Mouse (Mus musculus): ENCODE results near the gene Upk2. TPM values are rescaled to one million over a fixed set of nuclear protein-coding genes. Genes with fewer than 3 reads are reported as not detected.

Gene Upk2
- polyA plus RNA-seq, 1 experiment from 2014 or later, result 0.14 TPM

DNA sequence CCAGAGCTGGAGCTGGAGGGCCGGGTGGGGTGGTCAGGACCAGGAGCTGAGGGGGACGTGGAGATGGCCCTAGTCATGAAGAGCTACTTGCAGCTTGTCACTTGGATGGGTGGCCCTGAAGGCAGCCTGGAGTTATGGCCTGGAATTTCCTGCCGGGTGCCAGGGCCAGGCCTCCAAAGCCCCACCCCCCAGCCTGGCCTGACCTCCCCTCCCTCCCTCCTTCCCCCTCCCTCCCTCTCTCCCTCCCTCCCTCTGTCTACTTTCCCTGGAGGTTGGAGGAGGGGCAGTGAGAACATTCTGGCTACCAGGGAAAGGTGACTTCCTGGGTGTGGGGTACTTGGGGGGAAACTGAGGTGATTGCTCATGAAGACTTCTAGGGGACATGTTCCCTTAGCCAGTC is 31.6 kb upstream of the Upk2 start:
- 13% methylated on average over 3 of the region's 3 CpGs for WGBS
- H3K9me3 ChIP-seq, result no peaks in the 10 kb centered on the region
- no peaks in the 10 kb centered on the region for H3K36me3 ChIP-seq
- DNase-seq (ENCODE audit: low spot score), result no peak
- H3K4me1 ChIP-seq (replicated peaks), result peaks cover 93% of the 10 kb centered on the region
- peak overlapping the region; percentile 96 for H3K4me3 ChIP-seq
- H3K27ac ChIP-seq, result peak overlapping the region; percentile 87; the same call in 1 of the 2 replicates
- peaks cover 6% of the 10 kb centered on the region; the same call in 1 of the 2 replicates for H3K27me3 ChIP-seq (ENCODE audit: insufficient read depth, poor library complexity, severe bottlenecking)

GRCm38 (mm10) chr9:44485516-44486161 is 30.9 kb upstream of the Upk2 start:
- 31% methylated on average over 14 of the region's 14 CpGs for WGBS
- peak overlapping the region; percentile 50 for H3K27ac ChIP-seq

GRCm38 (mm10) chr9:44485105-44485515 is 30.3 kb upstream of the Upk2 start:
- 34% methylated on average over 6 of the region's 6 CpGs for WGBS
- peak overlapping the region; percentile 50 for H3K27ac ChIP-seq
- H3K4me3 ChIP-seq, result peak overlapping the region; percentile 96
- H3K27me3 ChIP-seq (ENCODE audit: insufficient read depth, poor library complexity, severe bottlenecking), result peaks cover 12% of the 10 kb centered on the region; the same call in 1 of the 2 replicates
- peaks cover 85% of the 10 kb centered on the region for H3K4me1 ChIP-seq (replicated peaks)
- H3K36me3 ChIP-seq, result no peaks in the 10 kb centered on the region
- DNase-seq (ENCODE audit: low spot score), result no peak
- H3K9me3 ChIP-seq, result no peaks in the 10 kb centered on the region

More at GRCm38 (mm10) chr9:44485516-44486161, 30.9 kb upstream of the Upk2 start:
- Histone ChIP-seq H3K4me1 (replicated peaks) (peaks cover 86% of the 10 kb centered on the region), H3K9me3 (no peaks in the 10 kb centered on the region), H3K4me3 (peak overlapping the region; percentile 96), H3K36me3 (no peaks in the 10 kb centered on the region), H3K27me3 (ENCODE audit: insufficient read depth, poor library complexity, severe bottlenecking) (peaks cover 12% of the 10 kb centered on the region; the same call in 1 of the 2 replicates)
- no peak for DNase-seq (ENCODE audit: low spot score)

DNA sequence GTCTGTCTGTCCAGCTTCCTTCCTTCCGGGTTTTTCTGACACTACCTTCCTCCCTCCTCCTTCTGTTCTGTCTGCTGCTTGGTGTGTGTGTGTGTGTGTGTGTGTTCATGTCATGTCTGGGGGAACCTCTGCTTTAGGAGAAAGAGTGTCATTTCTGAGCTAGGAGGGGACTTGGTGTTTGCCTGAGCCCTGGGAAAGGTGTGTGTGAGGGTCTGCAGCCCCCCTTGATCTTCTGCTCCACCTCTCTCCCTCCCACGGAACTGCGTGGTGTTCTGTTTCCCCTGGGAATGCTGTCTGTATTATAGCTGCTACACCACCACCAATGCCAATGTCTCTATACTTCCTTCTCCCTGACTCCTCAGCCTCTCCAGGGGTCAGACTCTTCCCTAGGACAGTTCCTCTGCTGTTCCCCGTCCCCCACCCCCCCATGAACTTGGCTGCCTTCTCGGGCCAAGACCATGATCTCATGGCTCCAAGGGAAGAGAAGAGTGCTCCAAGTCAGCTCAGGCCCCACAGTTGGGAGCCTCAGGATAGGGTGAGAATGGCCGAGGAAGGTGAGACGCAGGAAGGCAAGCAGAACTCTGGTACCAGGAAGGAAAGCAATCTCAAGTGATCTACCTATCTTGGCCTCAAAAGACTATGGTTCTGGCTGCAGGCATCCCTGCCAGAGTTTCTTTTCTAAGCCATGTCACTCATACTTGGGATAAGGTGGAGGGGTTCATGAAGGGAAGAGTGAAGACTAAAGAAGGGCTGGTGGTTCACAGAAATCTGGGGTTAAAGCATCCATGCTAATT is 29.7 kb upstream of the Upk2 start:
- WGBS, result 45% methylated on average over 7 of the region's 7 CpGs
- Histone ChIP-seq H3K4me3 (peak overlapping the region; percentile 96), H3K27ac (peak overlapping the region; percentile 96; the same call in 1 of the 2 replicates), H3K27me3 (ENCODE audit: insufficient read depth, poor library complexity, severe bottlenecking) (peaks cover 12% of the 10 kb centered on the region; the same call in 1 of the 2 replicates), H3K9me3 (no peaks in the 10 kb centered on the region), H3K4me1 (replicated peaks) (peaks cover 85% of the 10 kb centered on the region), H3K36me3 (no peaks in the 10 kb centered on the region)
- no peak for DNase-seq (ENCODE audit: low spot score)

DNA sequence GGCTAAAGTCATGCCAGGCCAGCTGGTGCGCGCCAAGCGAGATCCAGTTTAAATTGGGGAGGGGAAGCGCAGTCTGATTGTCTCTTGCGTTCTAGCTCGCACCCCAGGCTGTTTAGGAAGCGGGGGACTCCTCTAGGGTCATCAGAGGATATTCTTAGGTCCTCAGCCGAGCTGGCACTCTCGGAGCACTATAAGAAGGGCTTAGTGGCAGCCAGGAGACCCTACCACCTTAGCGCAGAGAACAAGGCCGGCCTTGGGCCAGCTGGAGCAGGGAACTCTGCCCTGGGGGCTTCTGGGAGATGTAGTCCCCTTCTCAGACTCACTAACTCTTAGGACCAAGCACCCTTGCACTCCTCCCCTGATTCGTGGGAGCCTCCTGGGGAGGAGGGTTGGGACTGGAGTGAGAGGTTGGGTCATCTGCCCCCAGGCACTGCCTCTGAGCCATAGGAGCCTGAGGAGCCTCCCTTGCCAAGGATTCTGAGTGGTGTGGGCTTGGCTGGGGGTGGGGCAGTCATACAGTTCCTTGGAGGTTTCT is 28.8 kb upstream of the Upk2 start:
- Histone ChIP-seq H3K9me3 (no peaks in the 10 kb centered on the region), H3K4me1 (replicated peaks) (peaks cover 82% of the 10 kb centered on the region), H3K36me3 (no peaks in the 10 kb centered on the region), H3K27ac (peak overlapping the region; percentile 96), H3K27me3 (ENCODE audit: insufficient read depth, poor library complexity, severe bottlenecking) (peaks cover 12% of the 10 kb centered on the region; the same call in 1 of the 2 replicates), H3K4me3 (peak overlapping the region; percentile 96)
- under 1% methylated on average over 12 of the region's 12 CpGs for WGBS
- peak; percentile 77 for DNase-seq (ENCODE audit: low spot score)

DNA sequence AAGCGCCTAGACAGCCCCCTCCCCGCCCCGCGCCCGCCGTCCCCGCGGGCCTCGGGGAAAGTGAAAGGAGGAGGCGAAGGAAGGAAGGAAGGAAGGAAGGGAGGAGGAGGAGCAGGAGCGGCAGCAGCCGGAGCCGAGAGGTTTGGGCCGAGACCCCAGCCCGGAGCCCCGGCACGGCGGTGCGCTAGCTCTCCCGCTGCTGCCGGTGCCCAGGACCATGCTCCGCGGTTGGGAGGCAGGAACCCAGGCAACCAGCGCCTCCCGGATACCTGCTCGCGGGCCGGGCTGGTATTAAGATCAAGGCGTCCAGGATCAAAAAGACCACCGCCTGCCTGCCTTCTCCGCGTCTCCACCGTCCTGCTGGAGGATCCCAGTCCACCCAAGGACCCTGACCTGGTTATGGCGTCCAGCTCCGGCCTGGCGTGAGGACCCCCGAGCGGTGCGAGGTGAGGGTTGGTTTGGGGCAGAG is 28.3 kb upstream of the Upk2 start:
- no peaks in the 10 kb centered on the region for H3K36me3 ChIP-seq
- H3K27ac ChIP-seq, result peak overlapping the region; percentile 96
- under 1% methylated on average over 39 of the region's 39 CpGs for WGBS
- H3K4me3 ChIP-seq, result peak overlapping the region; percentile 96
- H3K4me1 ChIP-seq (replicated peaks), result peaks cover 81% of the 10 kb centered on the region
- peaks cover 12% of the 10 kb centered on the region; the same call in 1 of the 2 replicates for H3K27me3 ChIP-seq (ENCODE audit: insufficient read depth, poor library complexity, severe bottlenecking)
- no peak for DNase-seq (ENCODE audit: low spot score)
- no peaks in the 10 kb centered on the region for H3K9me3 ChIP-seq

- Histone ChIP-seq H3K4me1 (replicated peaks) (peaks cover 81% of the 10 kb centered on the region), H3K27ac (peak within 1 kb of the TSS; percentile 96)
Observed at GRCm38 (mm10) chr9:44482552-44482951, 27.8 kb upstream of the Upk2 start, which contains the start of gene Bcl9l. Bcl9l (plus strand) TSS chr9:44482825.

GRCm38 (mm10) chr9:44482112-44482511 is 27.3 kb upstream of the Upk2 start:
- Histone ChIP-seq H3K36me3 (no peaks in the 10 kb centered on the region), H3K9me3 (no peaks in the 10 kb centered on the region), H3K4me3 (peak overlapping the region; percentile 96), H3K27ac (peak overlapping the region; percentile 96), H3K4me1 (replicated peaks) (peaks cover 81% of the 10 kb centered on the region), H3K27me3 (ENCODE audit: insufficient read depth, poor library complexity, severe bottlenecking) (peaks cover 16% of the 10 kb centered on the region; the same call in 1 of the 2 replicates)
- 9% methylated on average over 3 of the region's 3 CpGs for WGBS
- no peak for DNase-seq (ENCODE audit: low spot score)

More at GRCm38 (mm10) chr9:44482552-44482951, 27.8 kb upstream of the Upk2 start, which contains the start of gene Bcl9l:
- Histone ChIP-seq H3K4me3 (peak within 1 kb of the TSS; percentile 96), H3K27me3 (ENCODE audit: insufficient read depth, poor library complexity, severe bottlenecking) (peaks cover 12% of the 10 kb centered on the region; the same call in 1 of the 2 replicates), H3K9me3 (no peaks in the 10 kb centered on the region), H3K36me3 (no peaks in the 10 kb centered on the region)
- peak; percentile 98 for DNase-seq (ENCODE audit: low spot score)
- under 1% methylated on average over 31 of the region's 31 CpGs for WGBS

DNA sequence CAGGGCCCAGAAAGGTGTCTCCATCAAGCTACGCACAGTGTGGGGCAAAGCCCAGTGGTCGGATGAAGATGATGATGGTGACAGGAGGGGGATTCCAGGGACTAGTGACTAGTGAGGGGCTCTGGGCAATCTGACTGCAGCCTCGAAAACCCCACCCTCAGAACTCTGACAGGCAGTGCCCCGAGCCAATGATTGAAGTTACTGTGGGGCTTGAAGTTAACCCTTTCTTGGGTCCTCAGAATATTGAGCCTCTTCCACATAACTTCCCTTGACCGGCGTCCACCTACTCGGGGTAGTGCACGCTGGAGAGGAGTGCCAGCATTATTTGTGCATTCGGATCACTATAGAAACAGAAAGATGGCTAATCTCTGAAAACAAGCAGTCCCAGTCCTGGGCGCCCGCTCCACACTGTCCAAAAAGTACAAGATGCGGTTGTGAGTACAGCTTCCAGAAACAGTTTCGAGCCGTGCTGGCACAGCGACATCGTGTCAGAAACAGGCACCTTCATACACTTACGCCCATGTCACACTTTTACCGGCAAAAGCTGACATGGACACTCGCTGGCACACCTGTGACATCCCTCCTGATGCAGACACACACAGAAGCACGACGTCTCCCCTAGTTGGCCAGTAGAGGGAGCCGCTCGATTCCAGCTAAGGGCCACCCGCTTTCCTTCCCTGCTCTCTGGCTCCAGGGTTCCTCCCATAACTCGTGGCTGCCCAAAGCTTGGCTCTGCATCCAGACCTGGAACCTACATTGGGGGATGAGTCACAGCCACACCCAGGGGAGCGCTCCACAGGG is 25.1 kb upstream of the Upk2 start:
- Histone ChIP-seq H3K4me1 (replicated peaks) (peaks cover 59% of the 10 kb centered on the region), H3K27me3 (ENCODE audit: insufficient read depth, poor library complexity, severe bottlenecking) (peaks cover 23% of the 10 kb centered on the region; the same call in 1 of the 2 replicates), H3K9me3 (no peaks in the 10 kb centered on the region), H3K36me3 (no peaks in the 10 kb centered on the region), H3K27ac (peak overlapping the region; percentile 96), H3K4me3 (peak overlapping the region; percentile 81)
- peak; percentile 83 for DNase-seq (ENCODE audit: low spot score)
- WGBS, result under 1% methylated on average over 26 of the region's 26 CpGs

GRCm38 (mm10) chr9:44478959-44479605 is 24.3 kb upstream of the Upk2 start:
- H3K4me1 ChIP-seq (replicated peaks), result peaks cover 51% of the 10 kb centered on the region
- peak overlapping the region; percentile 81 for H3K4me3 ChIP-seq
- DNase-seq (ENCODE audit: low spot score), result peak; percentile 96
- peaks cover 23% of the 10 kb centered on the region; the same call in 1 of the 2 replicates for H3K27me3 ChIP-seq (ENCODE audit: insufficient read depth, poor library complexity, severe bottlenecking)
- no peaks in the 10 kb centered on the region for H3K9me3 ChIP-seq
- H3K27ac ChIP-seq, result peak overlapping the region; percentile 96
- no peaks in the 10 kb centered on the region for H3K36me3 ChIP-seq
- WGBS, result under 1% methylated on average over 29 of the region's 29 CpGs

DNA sequence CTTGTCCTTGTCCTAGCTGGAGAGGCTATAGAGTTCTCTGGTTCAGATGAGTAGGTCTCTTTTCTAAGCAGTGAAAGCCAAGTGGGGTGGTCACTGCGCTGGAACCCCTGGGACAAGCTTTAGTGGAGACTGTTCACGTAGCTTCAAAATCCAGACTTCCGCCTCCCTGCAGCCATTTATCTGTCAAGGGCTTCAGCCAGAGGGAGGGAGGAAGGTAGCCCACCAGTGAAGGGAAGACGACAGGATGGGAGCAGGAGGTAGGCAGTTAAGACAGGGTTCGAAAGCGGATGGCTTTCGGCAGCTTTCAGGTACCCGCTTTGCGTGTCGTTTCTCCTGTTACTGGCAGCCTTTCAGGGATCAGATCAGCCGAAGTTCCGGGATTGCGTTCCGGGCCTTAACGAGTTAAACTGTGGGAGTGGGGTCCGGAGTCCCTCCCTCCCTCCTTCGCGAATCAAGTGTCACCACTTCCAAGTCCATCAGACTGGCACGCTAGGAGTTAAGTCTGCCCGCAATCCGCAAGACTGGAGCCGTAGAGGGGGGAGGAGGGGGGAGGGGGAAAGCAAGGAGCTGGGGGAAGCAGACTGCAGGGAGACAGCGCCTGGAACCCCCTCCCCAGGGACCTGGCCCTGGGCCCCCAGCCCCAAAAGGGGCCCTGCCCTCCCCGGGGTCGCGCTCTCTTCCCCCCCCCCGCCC is 23.6 kb upstream of the Upk2 start:
- DNase-seq (ENCODE audit: low spot score), result peak; percentile 93
- under 1% methylated on average over 23 of the region's 27 CpGs for WGBS
- Histone ChIP-seq H3K4me1 (replicated peaks) (peaks cover 44% of the 10 kb centered on the region), H3K4me3 (peak overlapping the region; percentile 81), H3K27ac (peak overlapping the region; percentile 96), H3K9me3 (no peaks in the 10 kb centered on the region), H3K36me3 (no peaks in the 10 kb centered on the region), H3K27me3 (ENCODE audit: insufficient read depth, poor library complexity, severe bottlenecking) (peaks cover 23% of the 10 kb centered on the region; the same call in 1 of the 2 replicates)

Data from hindbrain, embryonic 10.5 days (tissue).